Mouse (Mus musculus) midbrain, embryonic 10.5 days (tissue): Measurements from ENCODE around the gene Mturn. TPM values are rescaled to one million over a fixed set of nuclear protein-coding genes. Genes with fewer than 3 reads are reported as not detected.

Experiments used
- DNase-seq: peaks from one replicate; pipeline ENCODE4 v3.0.0-alpha.2; 2017; ENCODE audit warnings: low spot score
- H3K27ac ChIP-seq: fragments of 300-500 bp; sonication (generic); replicated peaks from 2 replicates; pipeline ENCODE4 v1.5.1; 2016; ENCODE audit warnings: mild to moderate bottlenecking
- H3K27me3 ChIP-seq: fragments of 300-500 bp; sonication (generic); 2 replicates; pipeline ENCODE4 v1.6.1; 2016; ENCODE audit warnings: low read depth, mild to moderate bottlenecking; ENCODE audit not compliant: poor library complexity, severe bottlenecking
- H3K36me3 ChIP-seq: fragments of 300-500 bp; sonication (generic); 2 replicates; pipeline ENCODE4 v1.6.1; 2016; ENCODE audit warnings: mild to moderate bottlenecking, moderate library complexity
- H3K4me1 ChIP-seq: fragments of 300-500 bp; sonication (generic); 2 replicates; pipeline ENCODE4 v1.6.1; 2016
- H3K4me3 ChIP-seq: fragments of 300-500 bp; sonication (generic); 2 replicates; pipeline ENCODE4 v1.5.1; 2016; ENCODE audit warnings: mild to moderate bottlenecking, moderate library complexity
- H3K9me3 ChIP-seq: fragments of 300-500 bp; sonication (generic); replicated peaks from 2 replicates; pipeline ENCODE4 v1.6.1; 2016; ENCODE audit warnings: mild to moderate bottlenecking
- WGBS: fragments of 180-500 bp; shearing (Covaris S2); methylation state at CpG from one replicate; pipeline ENCODE4 v1.1.7; 2016; 5-methylcytosine and 5-hydroxymethylcytosine counted together
- polyA plus RNA-seq: library from polyadenylated mRNA; unstranded; fragments of >200 nt; fragmentation: Nextera tagmentation; extraction: Ambion mirVana; gene quantifications from 2 replicates; pipeline ENCODE4 v1.2.1, GENCODE M21; 2016

Gene Mturn
- polyA plus RNA-seq, 1 experiment from 2014 or later: 14.9 TPM

GRCm38 (mm10) chr6:54701901-54702300, 20.5 kb downstream of the Mturn start:
- Histone ChIP-seq H3K4me3 (no peak overlapping the region), H3K27me3 (peaks cover 46% of the 10 kb centered on the region), H3K9me3 (no peaks in the 10 kb centered on the region), H3K4me1 (peaks cover 49% of the 10 kb centered on the region), H3K36me3 (no peaks in the 10 kb centered on the region), H3K27ac (no peak overlapping the region)
- DNase-seq: no peak
- 82% methylated on average over 9 of the region's 9 CpGs for WGBS

GRCm38 (mm10) chr6:54703633-54704538, 22.5 kb downstream of the Mturn start:
- peak; percentile 23 for DNase-seq
- H3K4me1 ChIP-seq: peaks cover 44% of the 10 kb centered on the region

GRCm38 (mm10) chr6:54704539-54704845, 23.1 kb downstream of the Mturn start:
- WGBS: 23% methylated on average over 6 of the region's 6 CpGs
- H3K9me3 ChIP-seq: no peaks in the 10 kb centered on the region
- H3K4me3 ChIP-seq: 0 out of 2 replicates have a peak overlapping the region, but pooled peaks have one; percentile 33
- peaks cover 38% of the 10 kb centered on the region for H3K4me1 ChIP-seq
- H3K27me3 ChIP-seq: peaks cover 31% of the 10 kb centered on the region
- no peaks in the 10 kb centered on the region for H3K36me3 ChIP-seq
- H3K27ac ChIP-seq: peak overlapping the region; percentile 77
- DNase-seq: peak; percentile 16

More at GRCm38 (mm10) chr6:54703633-54704538, 22.5 kb downstream of the Mturn start:
- 24% methylated on average over 14 of the region's 14 CpGs for WGBS
- H3K27ac ChIP-seq: peak overlapping the region; percentile 77
- H3K36me3 ChIP-seq: no peaks in the 10 kb centered on the region
- H3K4me3 ChIP-seq: no peak overlapping the region
- no peaks in the 10 kb centered on the region for H3K9me3 ChIP-seq
- peaks cover 32% of the 10 kb centered on the region for H3K27me3 ChIP-seq

- Histone ChIP-seq H3K27me3 (peaks cover 31% of the 10 kb centered on the region), H3K36me3 (no peaks in the 10 kb centered on the region), H3K27ac (peak overlapping the region; percentile 77), H3K9me3 (peaks cover under 1% of the 10 kb centered on the region; the same call in 1 of the 2 replicates), H3K4me1 (peaks cover 34% of the 10 kb centered on the region), H3K4me3 (peak overlapping the region; percentile 33; the same call in 1 of the 2 replicates)
- 18% methylated on average over 5 of the region's 5 CpGs for WGBS
- peak; percentile 19 for DNase-seq
These were observed 23.4 kb downstream of the Mturn start for GRCm38 (mm10) chr6:54704847-54705246.

GRCm38 (mm10) chr6:54705387-54705909, 24.0 kb downstream of the Mturn start:
- peak; percentile 61 for DNase-seq
- Histone ChIP-seq H3K27ac (peak overlapping the region; percentile 77), H3K27me3 (peaks cover 25% of the 10 kb centered on the region), H3K9me3 (peaks cover 6% of the 10 kb centered on the region), H3K4me1 (peaks cover 34% of the 10 kb centered on the region), H3K4me3 (peak overlapping the region; percentile 33), H3K36me3 (no peaks in the 10 kb centered on the region)
- 22% methylated on average over 11 of the region's 11 CpGs for WGBS

GRCm38 (mm10) chr6:54706099-54706498, 24.7 kb downstream of the Mturn start:
- Histone ChIP-seq H3K4me3 (no peak overlapping the region), H3K9me3 (peaks cover 12% of the 10 kb centered on the region), H3K36me3 (no peaks in the 10 kb centered on the region), H3K4me1 (peaks cover 32% of the 10 kb centered on the region), H3K27me3 (peaks cover 19% of the 10 kb centered on the region), H3K27ac (peak overlapping the region; percentile 77; the same call in 1 of the 2 replicates)
- 70% methylated on average over 2 of the region's 2 CpGs for WGBS
- no peak for DNase-seq

GRCm38 (mm10) chr6:54706611-54707172, 25.3 kb downstream of the Mturn start:
- no peak for DNase-seq
- Histone ChIP-seq H3K4me3 (no peak overlapping the region), H3K27ac (no peak overlapping the region), H3K27me3 (peaks cover 13% of the 10 kb centered on the region), H3K36me3 (no peaks in the 10 kb centered on the region), H3K9me3 (peaks cover 12% of the 10 kb centered on the region), H3K4me1 (peaks cover 31% of the 10 kb centered on the region)
- WGBS: 90% methylated on average over 3 of the region's 3 CpGs

GRCm38 (mm10) chr6:54708646-54709045, 27.2 kb downstream of the Mturn start:
- Histone ChIP-seq H3K27ac (no peak overlapping the region), H3K36me3 (no peaks in the 10 kb centered on the region), H3K9me3 (peaks cover 12% of the 10 kb centered on the region), H3K27me3 (peaks cover 9% of the 10 kb centered on the region), H3K4me3 (no peak overlapping the region), H3K4me1 (peaks cover 23% of the 10 kb centered on the region)
- 92% methylated on average over 4 of the region's 4 CpGs for WGBS
- no peak for DNase-seq

GRCm38 (mm10) chr6:54715697-54716096, 34.3 kb downstream of the Mturn start:
- Histone ChIP-seq H3K4me1 (peaks cover 8% of the 10 kb centered on the region), H3K36me3 (no peaks in the 10 kb centered on the region), H3K4me3 (no peak overlapping the region), H3K27me3 (0 out of 2 replicates have a peak, but pooled peaks cover 5% of the 10 kb centered on the region), H3K9me3 (peaks cover 3% of the 10 kb centered on the region), H3K27ac (no peak overlapping the region)
- 60% methylated on average over 2 of the region's 2 CpGs for WGBS
- no peak for DNase-seq

- 0 out of 2 replicates have a peak, but pooled peaks cover 5% of the 10 kb centered on the region for H3K27me3 ChIP-seq
- H3K4me3 ChIP-seq: no peak overlapping the region
- 81% methylated on average over 15 of the region's 15 CpGs for WGBS
- no peaks in the 10 kb centered on the region for H3K36me3 ChIP-seq
- no peak for DNase-seq
- H3K4me1 ChIP-seq: peaks cover 8% of the 10 kb centered on the region
- no peaks in the 10 kb centered on the region for H3K9me3 ChIP-seq
- H3K27ac ChIP-seq: peak overlapping the region; percentile 24; the same call in 1 of the 2 replicates
These were observed 37.6 kb downstream of the Mturn start for GRCm38 (mm10) chr6:54718779-54719685.

- 0 out of 2 replicates have a peak, but pooled peaks cover 5% of the 10 kb centered on the region for H3K27me3 ChIP-seq
- peak; percentile 17 for DNase-seq
- peaks cover 8% of the 10 kb centered on the region for H3K4me1 ChIP-seq
- WGBS: 31% methylated on average over 14 of the region's 14 CpGs
- H3K36me3 ChIP-seq: no peaks in the 10 kb centered on the region
- no peaks in the 10 kb centered on the region for H3K9me3 ChIP-seq
- no peak overlapping the region for H3K4me3 ChIP-seq
- H3K27ac ChIP-seq: peak overlapping the region; percentile 24; the same call in 1 of the 2 replicates
These were observed 38.4 kb downstream of the Mturn start for GRCm38 (mm10) chr6:54719686-54720310.
